Mouse (Mus musculus) cerebellum, postnatal 14 days (tissue): ENCODE measurements at regions not wholly inside any gene's neighbourhood (a gene's known extent, or its start where the extent isn't known, plus 50 kb on each side); places are given as distances from the start of the nearest gene placed in this dataset.

Source experiments
- DNase-seq, 2 experiments: peaks; one replicate each; pipeline ENCODE4 v3.0.0; 2021; ENCODE audit warnings: mixed read lengths in 2 of 2

GRCm38 (mm10) chr3:79996803-79997202 lies 112.5 kb downstream of the Fam198b start:
- DNase-seq = no peak

DNA sequence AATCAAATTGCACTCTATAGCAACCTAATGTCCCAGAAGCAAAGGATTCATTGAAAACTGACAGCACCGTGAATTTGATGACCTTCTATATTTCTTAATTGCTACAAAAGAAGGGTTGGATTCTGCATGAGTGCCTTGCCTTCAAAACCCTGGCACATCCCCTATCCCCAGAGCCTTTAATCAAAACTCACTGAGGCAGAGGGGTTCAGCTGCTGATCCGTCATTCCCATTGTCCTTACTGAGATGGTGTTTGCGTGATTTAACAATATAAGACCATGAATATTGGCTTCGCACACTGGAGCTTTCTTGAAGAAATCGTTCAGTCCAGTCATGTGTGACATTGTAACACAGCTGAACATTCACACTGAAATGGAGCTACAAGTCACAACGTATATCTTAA lies 118.0 kb downstream of the Fam198b start:
- DNase-seq = no peak

- DNase-seq = no peak
These were observed 119.2 kb downstream of the Fam198b start for GRCm38 (mm10) chr3:80003300-80004090.

- peak in 1 of 2 experiments; percentile 12 for DNase-seq
These were observed 120.2 kb downstream of the Fam198b start for GRCm38 (mm10) chr3:80004556-80004955.

GRCm38 (mm10) chr3:80004966-80005365 lies 120.6 kb downstream of the Fam198b start:
- DNase-seq = peak; percentile 8 to 9

DNA sequence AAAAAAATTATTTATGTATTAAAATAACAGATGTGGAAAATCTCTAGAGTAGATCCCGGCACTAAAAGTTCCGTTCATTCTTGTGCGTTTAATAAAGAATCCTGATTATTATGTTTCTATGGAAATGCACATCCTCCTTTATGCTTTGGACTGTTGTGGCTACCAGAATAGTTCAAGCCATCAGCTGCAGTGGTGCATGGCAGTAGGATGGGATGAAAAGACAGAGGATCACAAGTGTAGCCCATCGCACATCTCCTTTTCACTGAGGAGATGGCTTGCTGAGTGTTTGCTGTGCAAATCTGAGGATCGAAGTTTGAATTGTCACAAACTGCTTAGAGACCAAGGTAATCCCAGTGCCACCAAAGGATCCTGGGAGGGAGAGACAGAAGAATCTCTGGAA lies 121.0 kb downstream of the Fam198b start:
- no peak for DNase-seq

GRCm38 (mm10) chr3:80006263-80006662 lies 121.9 kb downstream of the Fam198b start:
- no peak for DNase-seq

- DNase-seq = peak; percentile 42 to 51
These were observed 122.7 kb downstream of the Fam198b start for GRCm38 (mm10) chr3:80007006-80007405.

DNA sequence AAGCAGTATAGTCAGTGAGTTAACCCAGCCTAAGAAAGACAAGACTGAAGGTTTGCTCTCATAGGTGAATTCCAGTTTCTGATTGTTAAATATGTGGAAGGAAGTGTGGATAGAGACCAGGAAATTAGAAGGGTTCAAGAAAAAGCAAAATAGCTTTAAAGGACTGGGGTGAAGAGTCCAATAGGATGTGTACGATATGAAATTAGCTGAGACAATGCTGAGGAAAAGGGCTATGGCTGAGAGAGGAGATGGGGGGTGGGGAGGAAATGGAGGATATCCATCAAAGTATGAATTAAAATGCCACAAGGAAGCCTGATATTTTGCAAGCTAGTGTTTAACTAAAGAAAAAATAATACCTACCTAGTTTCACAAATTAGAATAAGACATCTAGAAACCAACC lies 124.9 kb downstream of the Fam198b start:
- no peak for DNase-seq

- DNase-seq = no peak
These were observed 141.5 kb downstream of the Fam198b start for GRCm38 (mm10) chr3:80025795-80026194.

- peak in 1 of 2 experiments; percentile 21 for DNase-seq
These were observed 148.7 kb downstream of the Fam198b start for GRCm38 (mm10) chr3:80033071-80033470.

- DNase-seq = no peak
These were observed 154.3 kb downstream of the Fam198b start for GRCm38 (mm10) chr3:80038553-80039129.

- peak in 1 of 2 experiments; percentile 7 for DNase-seq
These were observed 158.6 kb downstream of the Fam198b start for GRCm38 (mm10) chr3:80042756-80043484.

- no peak for DNase-seq
These were observed 165.3 kb downstream of the Fam198b start for GRCm38 (mm10) chr3:80049495-80050225.

DNA sequence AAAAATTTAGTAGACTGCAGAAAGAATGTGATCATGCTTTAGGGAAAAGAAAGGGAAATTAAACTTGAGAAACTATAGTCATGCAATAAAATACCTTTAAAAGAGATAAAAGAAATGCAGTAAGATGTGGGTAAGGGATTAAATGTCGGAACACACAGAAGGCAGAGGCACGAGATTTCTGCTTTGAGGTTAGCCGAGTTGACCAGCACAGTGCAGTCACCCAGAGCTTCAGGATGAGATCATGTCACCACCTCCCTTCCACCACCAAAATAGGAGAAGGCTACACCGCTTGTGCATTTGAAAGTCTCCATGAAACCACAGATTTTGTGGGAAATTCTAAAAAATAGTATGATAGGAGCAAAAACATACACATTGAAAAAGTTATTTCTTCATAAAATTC lies 166.6 kb downstream of the Fam198b start:
- no peak for DNase-seq

- peak; percentile 12 to 24 for DNase-seq
These were observed 167.6 kb downstream of the Fam198b start for GRCm38 (mm10) chr3:80051963-80052362.

- DNase-seq = no peak
These were observed 168.5 kb downstream of the Fam198b start for GRCm38 (mm10) chr3:80052879-80053278.

- DNase-seq = no peak
These were observed 169.1 kb downstream of the Fam198b start for GRCm38 (mm10) chr3:80053435-80053834.

GRCm38 (mm10) chr3:80056636-80057350 lies 172.5 kb downstream of the Fam198b start:
- no peak for DNase-seq

DNA sequence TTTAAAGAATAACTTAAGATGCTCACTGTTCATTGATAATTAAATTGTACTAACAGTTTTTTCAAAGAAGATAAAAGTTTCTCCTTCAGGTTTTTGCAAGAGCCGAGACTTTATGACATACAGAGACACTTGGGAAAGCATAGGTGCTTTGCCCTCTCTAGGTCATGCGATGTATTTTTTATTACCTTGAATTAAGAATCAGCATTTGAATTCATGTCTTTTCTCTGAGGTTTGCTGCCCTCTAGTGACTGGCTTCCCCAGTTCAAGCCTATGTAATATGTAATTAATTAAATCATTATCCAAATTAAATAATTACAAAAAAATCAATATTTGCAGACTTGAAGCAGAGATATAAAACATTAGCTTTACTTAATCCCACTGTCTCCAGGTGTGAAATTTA lies 174.4 kb downstream of the Fam198b start:
- DNase-seq = peak; percentile 79 to 83

DNA sequence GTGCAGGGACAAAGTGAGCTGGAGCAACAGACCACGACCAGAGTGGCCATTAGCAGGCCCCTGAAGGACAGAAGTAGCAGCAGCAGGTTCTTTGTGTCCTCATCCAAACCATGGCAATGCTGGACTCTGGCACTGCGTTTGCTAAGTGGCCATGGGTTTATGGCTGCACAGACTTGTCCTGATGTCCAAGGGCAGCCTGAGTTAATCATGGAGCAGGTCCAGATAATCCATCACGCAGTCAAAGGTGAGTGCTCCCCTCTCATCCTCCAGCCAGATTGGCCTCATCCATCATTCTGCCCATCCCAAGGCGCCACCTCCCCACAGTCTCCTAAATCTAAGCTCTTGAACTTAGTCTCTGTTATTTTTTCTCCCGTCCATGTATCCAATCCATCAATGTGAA lies 186.4 kb downstream of the Fam198b start:
- no peak for DNase-seq

- peak; percentile 84 to 91 for DNase-seq
These were observed 195.6 kb downstream of the Fam198b start for GRCm38 (mm10) chr3:80079801-80080418.
